Mouse (Mus musculus): ENCODE measurements around the gene Gm3238. TPM values are rescaled to one million over a fixed set of nuclear protein-coding genes. Genes with fewer than 3 reads are reported as not detected.

Gm3238 gene
- polyA plus RNA-seq, 1 experiment from 2014 or later: not detected

DNA sequence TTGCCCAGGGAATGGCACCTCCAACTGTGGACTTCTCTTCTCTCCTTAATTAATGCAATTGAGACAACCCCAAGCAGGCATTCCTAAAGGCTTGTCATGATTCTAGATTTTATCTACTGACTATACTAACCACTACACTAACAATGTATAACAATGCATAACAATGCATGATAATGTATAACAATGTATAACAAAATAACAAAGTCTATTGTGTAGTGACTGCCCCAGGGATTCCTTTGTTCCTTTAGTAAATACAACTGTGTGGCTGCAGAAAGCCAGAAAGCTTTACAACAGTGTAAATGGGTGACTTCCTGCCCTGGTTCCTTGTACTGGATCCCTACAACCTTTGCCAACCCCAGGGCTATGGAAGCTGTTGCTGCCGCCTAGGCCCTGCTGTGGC, 35.2 kb downstream of the Gm3238 start:
- Histone ChIP-seq H3K36me3 (ENCODE audit: control insufficient read depth, insufficient read depth, low read length) (no peaks in the 10 kb centered on the region), H3K27ac (ENCODE audit: low read length) (no peak overlapping the region), H3K4me1 (ENCODE audit: control insufficient read depth, insufficient read depth, low read length) (no peaks in the 10 kb centered on the region), H3K4me2 (replicated peaks; ENCODE audit: low read depth, low read length) (no peak overlapping the region), H3K9me3 (ENCODE audit: control insufficient read depth, low read depth, low read length) (peaks cover 7% of the 10 kb centered on the region; the same call in 1 of the 2 replicates), H3K4me3 (ENCODE audit: low read depth, low read length) (no peak overlapping the region), H3K27me3 (ENCODE audit: control insufficient read depth, insufficient read depth, low read length) (no peaks in the 10 kb centered on the region), H3K9ac (replicated peaks; ENCODE audit: low read depth, low read length) (no peak overlapping the region)
- 92% methylated on average over 1 of the region's 1 CpGs for WGBS
- no peak for ATAC-seq (ENCODE audit: insufficient number of reproducible peaks, insufficient read depth, low FRiP score, low read depth)

DNA sequence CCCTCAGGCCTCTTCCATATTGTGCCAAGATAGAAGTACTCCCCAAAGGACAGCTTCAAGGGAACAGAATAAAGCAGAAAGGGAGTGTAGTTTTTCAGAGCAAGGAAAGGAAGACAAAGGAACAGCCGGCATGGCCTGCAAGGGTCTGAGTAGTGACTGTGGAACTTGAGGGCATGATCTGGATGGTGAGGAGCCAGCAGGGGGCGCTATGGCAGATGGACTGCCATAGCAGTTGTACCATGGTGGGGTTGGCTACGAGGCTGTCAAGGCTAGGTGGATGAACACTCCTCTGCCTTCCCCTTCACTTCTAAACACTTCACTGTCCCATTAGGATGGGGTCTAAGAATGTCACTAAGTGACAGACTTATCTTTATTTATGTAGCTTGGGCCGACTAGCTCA, 41.9 kb downstream of the Gm3238 start:
- H3K27ac ChIP-seq (ENCODE audit: low read length): no peak overlapping the region
- H3K4me2 ChIP-seq (replicated peaks; ENCODE audit: low read depth, low read length): no peak overlapping the region
- WGBS: 43% methylated on average over 4 of the region's 4 CpGs
- H3K27me3 ChIP-seq (ENCODE audit: control insufficient read depth, insufficient read depth, low read length): no peaks in the 10 kb centered on the region
- H3K9me3 ChIP-seq (ENCODE audit: control insufficient read depth, low read depth, low read length): no peaks in the 10 kb centered on the region
- no peaks in the 10 kb centered on the region for H3K4me1 ChIP-seq (ENCODE audit: control insufficient read depth, insufficient read depth, low read length)
- H3K4me3 ChIP-seq (ENCODE audit: low read depth, low read length): no peak overlapping the region
- ATAC-seq (ENCODE audit: insufficient number of reproducible peaks, insufficient read depth, low FRiP score, low read depth): no peak
- no peak overlapping the region for H3K9ac ChIP-seq (replicated peaks; ENCODE audit: low read depth, low read length)
- no peaks in the 10 kb centered on the region for H3K36me3 ChIP-seq (ENCODE audit: control insufficient read depth, insufficient read depth, low read length)

DNA sequence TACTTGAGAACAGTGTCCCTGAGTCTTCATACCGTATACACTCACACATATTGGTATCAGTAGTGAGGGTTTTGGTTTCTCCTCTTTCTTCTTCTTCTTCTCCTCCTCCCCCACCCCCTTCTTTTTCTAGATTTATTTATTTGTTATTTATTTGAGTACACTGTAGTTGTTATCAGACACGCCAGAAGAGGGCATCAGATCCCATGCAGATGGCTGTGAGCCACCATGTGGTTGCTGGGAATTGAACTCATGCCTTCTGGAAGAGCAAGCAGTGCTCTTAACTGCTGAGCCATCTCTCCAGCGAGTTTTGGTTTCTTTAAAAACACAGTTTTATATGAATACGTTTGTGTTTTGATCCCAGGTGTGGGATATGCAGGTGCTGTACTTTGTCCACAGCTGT, 42.8 kb downstream of the Gm3238 start:
- Histone ChIP-seq H3K27me3 (ENCODE audit: control insufficient read depth, insufficient read depth, low read length) (no peaks in the 10 kb centered on the region), H3K36me3 (ENCODE audit: control insufficient read depth, insufficient read depth, low read length) (no peaks in the 10 kb centered on the region), H3K9me3 (ENCODE audit: control insufficient read depth, low read depth, low read length) (no peaks in the 10 kb centered on the region), H3K4me2 (replicated peaks; ENCODE audit: low read depth, low read length) (no peak overlapping the region), H3K4me3 (ENCODE audit: low read depth, low read length) (no peak overlapping the region), H3K9ac (replicated peaks; ENCODE audit: low read depth, low read length) (no peak overlapping the region), H3K4me1 (ENCODE audit: control insufficient read depth, insufficient read depth, low read length) (no peaks in the 10 kb centered on the region), H3K27ac (ENCODE audit: low read length) (no peak overlapping the region)
- WGBS: 58% methylated on average over 4 of the region's 4 CpGs
- ATAC-seq (ENCODE audit: insufficient number of reproducible peaks, insufficient read depth, low FRiP score, low read depth): no peak

DNA sequence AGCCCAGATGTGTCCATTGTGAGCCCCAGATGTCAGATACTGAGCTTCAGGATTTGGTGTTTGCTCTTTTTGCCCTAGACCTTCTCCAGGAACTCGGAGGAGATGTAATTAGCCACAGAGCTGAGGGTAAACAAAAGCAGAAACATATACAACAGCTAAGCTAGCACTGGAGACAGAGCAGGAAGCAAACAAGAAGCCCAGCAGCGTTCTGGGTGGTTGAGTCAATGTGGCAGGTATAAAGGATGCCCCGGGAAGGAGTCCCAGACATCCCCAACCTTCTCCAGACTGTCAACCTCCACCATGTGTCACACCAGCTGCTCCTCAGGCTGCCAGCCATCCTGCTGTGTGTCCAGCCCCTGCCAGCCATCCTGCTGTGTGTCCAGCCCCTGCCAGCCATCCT, 44.9 kb downstream of the Gm3238 start, which contains the start of gene Gm10100:
Gene Gm10100 (plus strand): TSS at position 301 of the 400 bp plus-strand sequence.
- no peak for ATAC-seq (ENCODE audit: insufficient number of reproducible peaks, insufficient read depth, low FRiP score, low read depth)
- 34% methylated on average over 3 of the region's 3 CpGs for WGBS
- Histone ChIP-seq H3K4me2 (replicated peaks; ENCODE audit: low read depth, low read length) (no peak within 1 kb of the TSS), H3K4me3 (ENCODE audit: low read depth, low read length) (no peak within 1 kb of the TSS), H3K27ac (ENCODE audit: low read length) (no peak within 1 kb of the TSS), H3K4me1 (ENCODE audit: control insufficient read depth, insufficient read depth, low read length) (no peaks in the 10 kb centered on the region), H3K36me3 (ENCODE audit: control insufficient read depth, insufficient read depth, low read length) (no peaks in the 10 kb centered on the region), H3K9ac (replicated peaks; ENCODE audit: low read depth, low read length) (no peak within 1 kb of the TSS), H3K9me3 (ENCODE audit: control insufficient read depth, low read depth, low read length) (no peaks in the 10 kb centered on the region), H3K27me3 (ENCODE audit: control insufficient read depth, insufficient read depth, low read length) (no peaks in the 10 kb centered on the region)

DNA sequence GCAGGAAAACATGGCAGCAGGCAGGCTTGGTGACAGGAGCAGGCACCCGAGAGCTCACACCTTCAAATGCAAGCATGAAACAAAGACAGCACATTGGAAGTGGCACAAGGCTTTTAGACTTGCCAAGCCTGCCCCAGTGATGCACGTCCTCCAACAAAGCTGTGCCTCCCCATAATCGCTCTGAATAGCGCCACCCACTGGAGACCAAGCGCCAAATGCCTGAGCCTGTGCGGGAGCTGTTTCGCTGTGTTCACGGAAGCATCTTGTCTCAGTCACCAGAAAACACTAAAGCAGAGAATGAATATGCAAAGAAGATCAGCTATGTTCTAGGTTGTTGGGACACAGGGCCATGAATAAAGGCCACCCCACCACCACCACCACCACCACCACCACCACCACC, 46.3 kb downstream of the Gm3238 start:
- Histone ChIP-seq H3K4me1 (ENCODE audit: control insufficient read depth, insufficient read depth, low read length) (no peaks in the 10 kb centered on the region), H3K27me3 (ENCODE audit: control insufficient read depth, insufficient read depth, low read length) (no peaks in the 10 kb centered on the region), H3K9me3 (ENCODE audit: control insufficient read depth, low read depth, low read length) (no peaks in the 10 kb centered on the region), H3K27ac (ENCODE audit: low read length) (no peak overlapping the region), H3K36me3 (ENCODE audit: control insufficient read depth, insufficient read depth, low read length) (no peaks in the 10 kb centered on the region), H3K4me3 (ENCODE audit: low read depth, low read length) (no peak overlapping the region), H3K9ac (replicated peaks; ENCODE audit: low read depth, low read length) (no peak overlapping the region), H3K4me2 (replicated peaks; ENCODE audit: low read depth, low read length) (no peak overlapping the region)
- no peak for ATAC-seq (ENCODE audit: insufficient number of reproducible peaks, insufficient read depth, low FRiP score, low read depth)
- 76% methylated on average over 8 of the region's 8 CpGs for WGBS

Other genes with a start within 250 kb of the Gm3238 start
- 2.7 and 3.1 TPM in 2 replicates for gene Itgb2, start 241.1 kb downstream of the Gm3238 start, polyA plus RNA-seq (2014; fragmentation: Nextera tagmentation; extraction: Ambion mirVana)
- gene Pttg1ip, start 189.6 kb downstream of the Gm3238 start, polyA plus RNA-seq (2014; fragmentation: Nextera tagmentation; extraction: Ambion mirVana): 198 and 200 TPM in 2 replicates
- 324 and 346 TPM in 2 replicates for gene Sumo3, start 165.2 kb downstream of the Gm3238 start, polyA plus RNA-seq (2014; fragmentation: Nextera tagmentation; extraction: Ambion mirVana)
- 6.5 TPM in 1 of 2 replicates, not detected in the other for gene Gm49325, start 165.1 kb downstream of the Gm3238 start, polyA plus RNA-seq (2014; fragmentation: Nextera tagmentation; extraction: Ambion mirVana)
- gene Ube2g2, start 149.1 kb downstream of the Gm3238 start, polyA plus RNA-seq (2014; fragmentation: Nextera tagmentation; extraction: Ambion mirVana): 41.5 and 44.3 TPM in 2 replicates
- gene Tspear, start 84.8 kb downstream of the Gm3238 start, polyA plus RNA-seq (2014; fragmentation: Nextera tagmentation; extraction: Ambion mirVana): 0.71 and 1.2 TPM in 2 replicates
- gene Gm19402, start 80.6 kb downstream of the Gm3238 start, polyA plus RNA-seq (2014; fragmentation: Nextera tagmentation; extraction: Ambion mirVana): not detected in 2 replicates
- not detected in 2 replicates for gene Gm9508, start 74.1 kb downstream of the Gm3238 start, polyA plus RNA-seq (2014; fragmentation: Nextera tagmentation; extraction: Ambion mirVana)
- not detected in 2 replicates for gene Gm10272, start 64.7 kb downstream of the Gm3238 start, polyA plus RNA-seq (2014; fragmentation: Nextera tagmentation; extraction: Ambion mirVana)
- gene Gm10024, start 59.9 kb downstream of the Gm3238 start, polyA plus RNA-seq (2014; fragmentation: Nextera tagmentation; extraction: Ambion mirVana): not detected in 2 replicates
- not detected in 2 replicates for gene Gm10142, start 55.5 kb downstream of the Gm3238 start, polyA plus RNA-seq (2014; fragmentation: Nextera tagmentation; extraction: Ambion mirVana)
- not detected in 2 replicates for gene Krtap12-1, start 50.7 kb downstream of the Gm3238 start, polyA plus RNA-seq (2014; fragmentation: Nextera tagmentation; extraction: Ambion mirVana)
- not detected in 2 replicates for gene Gm10100, start 44.8 kb downstream of the Gm3238 start, polyA plus RNA-seq (2014; fragmentation: Nextera tagmentation; extraction: Ambion mirVana)
- gene Gm18596, start 28.7 kb downstream of the Gm3238 start, polyA plus RNA-seq (2014; fragmentation: Nextera tagmentation; extraction: Ambion mirVana): not detected in 2 replicates
- gene Gm9736, start 20.0 kb downstream of the Gm3238 start, polyA plus RNA-seq (2014; fragmentation: Nextera tagmentation; extraction: Ambion mirVana): not detected in 2 replicates
- not detected in 2 replicates for gene Gm3233, start 11.6 kb downstream of the Gm3238 start, polyA plus RNA-seq (2014; fragmentation: Nextera tagmentation; extraction: Ambion mirVana)
- gene Gm7138, start 5.6 kb upstream of the Gm3238 start, polyA plus RNA-seq (2014; fragmentation: Nextera tagmentation; extraction: Ambion mirVana): not detected in 2 replicates
- not detected in 2 replicates for gene Gm3250, start 11.2 kb upstream of the Gm3238 start, polyA plus RNA-seq (2014; fragmentation: Nextera tagmentation; extraction: Ambion mirVana)
- gene Gm7137, start 16.9 kb upstream of the Gm3238 start, polyA plus RNA-seq (2014; fragmentation: Nextera tagmentation; extraction: Ambion mirVana): not detected in 2 replicates
- not detected in 2 replicates for gene Gm9639, start 23.8 kb upstream of the Gm3238 start, polyA plus RNA-seq (2014; fragmentation: Nextera tagmentation; extraction: Ambion mirVana)
- not detected in 2 replicates for gene Gm19668, start 27.8 kb upstream of the Gm3238 start, polyA plus RNA-seq (2014; fragmentation: Nextera tagmentation; extraction: Ambion mirVana)
- not detected in 2 replicates for gene Gm9507, start 40.5 kb upstream of the Gm3238 start, polyA plus RNA-seq (2014; fragmentation: Nextera tagmentation; extraction: Ambion mirVana)
- not detected in 2 replicates for gene Gm2696, start 43.4 kb upstream of the Gm3238 start, polyA plus RNA-seq (2014; fragmentation: Nextera tagmentation; extraction: Ambion mirVana)
- not detected in 2 replicates for gene Krtap10-4, start 55.8 kb upstream of the Gm3238 start, polyA plus RNA-seq (2014; fragmentation: Nextera tagmentation; extraction: Ambion mirVana)
- not detected in 2 replicates for gene Krtap10-10, start 64.6 kb upstream of the Gm3238 start, polyA plus RNA-seq (2014; fragmentation: Nextera tagmentation; extraction: Ambion mirVana)
- not detected in 2 replicates for gene Gm36176, start 75.5 kb upstream of the Gm3238 start, polyA plus RNA-seq (2014; fragmentation: Nextera tagmentation; extraction: Ambion mirVana)
- gene Gm10318, start 81.5 kb upstream of the Gm3238 start, polyA plus RNA-seq (2014; fragmentation: Nextera tagmentation; extraction: Ambion mirVana): not detected in 2 replicates
- not detected in 2 replicates for gene Gm3285, start 90.7 kb upstream of the Gm3238 start, polyA plus RNA-seq (2014; fragmentation: Nextera tagmentation; extraction: Ambion mirVana)
- 5.4 and 6.7 TPM in 2 replicates for gene Lrrc3, start 131.2 kb upstream of the Gm3238 start, polyA plus RNA-seq (2014; fragmentation: Nextera tagmentation; extraction: Ambion mirVana)
- 1.5 TPM in 2 replicates for gene Trpm2, start 199.2 kb upstream of the Gm3238 start, polyA plus RNA-seq (2014; fragmentation: Nextera tagmentation; extraction: Ambion mirVana)
- 36.7 and 38.1 TPM in 2 replicates for gene 1810043G02Rik, start 207.2 kb upstream of the Gm3238 start, polyA plus RNA-seq (2014; fragmentation: Nextera tagmentation; extraction: Ambion mirVana)
- gene Pfkl, start 238.8 kb upstream of the Gm3238 start, polyA plus RNA-seq (2014; fragmentation: Nextera tagmentation; extraction: Ambion mirVana): 161 and 196 TPM in 2 replicates